Mouse (Mus musculus) cerebellum, postnatal 14 days (tissue): ENCODE data around the gene Nf1.
A peak's percentile ranks its signal among the peaks of the same experiment; 100 is the strongest.

Source experiments
- DNase-seq, 2 experiments: peaks; one replicate each; pipeline ENCODE4 v3.0.0; 2021; ENCODE audit warnings: mixed read lengths in 2 of 2

Gene Nf1

DNA sequence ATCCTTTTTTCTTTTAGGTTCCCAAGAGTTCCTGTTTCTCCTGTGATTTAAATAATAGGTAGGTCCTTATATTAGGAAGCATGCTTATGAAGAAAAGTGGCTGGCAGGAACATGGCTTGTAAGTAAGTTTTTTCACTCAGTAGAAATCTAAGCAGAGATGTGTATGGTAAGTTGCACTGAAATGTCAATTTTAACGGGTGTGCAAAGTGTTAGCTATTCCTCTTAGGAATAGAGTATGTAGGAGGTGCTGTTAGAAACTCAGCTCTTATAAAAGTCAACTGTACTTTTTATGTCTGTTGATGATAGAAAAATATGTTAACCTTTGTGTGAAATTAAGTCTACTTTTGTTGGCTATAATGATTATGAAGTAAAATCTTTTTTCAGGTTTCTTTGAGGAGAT is 128.6 kb downstream of the Nf1 start:
- no peak for DNase-seq

DNA sequence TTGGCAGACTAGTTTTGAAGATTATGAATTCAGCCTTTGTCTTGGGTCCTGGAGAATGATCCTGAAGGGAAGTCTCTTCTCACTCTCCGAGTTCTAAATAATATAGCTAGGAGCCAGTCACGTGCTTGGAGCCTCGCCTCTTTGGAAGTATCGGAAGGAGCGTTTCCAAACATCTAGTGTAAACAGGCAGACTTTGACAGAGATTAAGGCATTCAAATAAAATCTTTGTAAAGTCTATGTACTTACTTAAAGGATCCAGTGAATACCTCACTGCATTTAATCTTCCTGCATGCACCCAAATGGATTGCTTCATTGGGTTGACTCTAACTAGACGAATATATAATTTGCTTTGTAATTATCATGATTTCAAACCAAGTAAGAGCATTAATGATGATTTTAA is 143.9 kb downstream of the Nf1 start:
- no peak for DNase-seq

DNA sequence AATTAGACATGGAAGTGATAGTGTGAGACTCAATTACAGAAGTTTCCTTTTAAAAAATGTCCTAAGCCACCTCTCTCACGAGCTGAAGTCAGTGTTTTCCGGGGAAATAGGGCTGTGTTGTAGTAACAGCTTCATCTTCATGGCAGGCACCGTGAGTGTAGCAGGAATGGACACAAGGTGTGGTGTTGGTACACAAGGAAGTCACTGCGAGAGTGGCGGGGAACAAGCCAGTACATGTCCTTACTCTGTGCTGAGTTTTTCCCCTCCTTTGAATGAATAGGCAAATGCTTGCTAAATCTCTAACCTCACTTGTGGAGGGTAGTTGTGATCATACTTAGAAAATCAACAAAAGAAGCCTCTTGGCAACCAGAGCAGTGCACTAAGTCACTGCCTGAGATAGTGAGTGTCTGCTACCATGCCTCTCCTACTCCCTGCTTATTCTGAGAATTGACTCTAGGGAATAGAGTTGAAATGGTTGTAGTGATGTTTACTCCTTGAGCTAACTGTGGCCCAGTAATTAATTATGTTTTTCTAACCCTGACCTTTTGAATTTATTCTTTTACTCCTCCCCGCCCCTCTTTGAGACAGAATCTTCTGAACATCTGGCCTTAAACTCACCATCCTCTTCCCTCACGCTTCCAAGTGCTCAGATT is 144.5 kb downstream of the Nf1 start:
- DNase-seq = no peak

DNA sequence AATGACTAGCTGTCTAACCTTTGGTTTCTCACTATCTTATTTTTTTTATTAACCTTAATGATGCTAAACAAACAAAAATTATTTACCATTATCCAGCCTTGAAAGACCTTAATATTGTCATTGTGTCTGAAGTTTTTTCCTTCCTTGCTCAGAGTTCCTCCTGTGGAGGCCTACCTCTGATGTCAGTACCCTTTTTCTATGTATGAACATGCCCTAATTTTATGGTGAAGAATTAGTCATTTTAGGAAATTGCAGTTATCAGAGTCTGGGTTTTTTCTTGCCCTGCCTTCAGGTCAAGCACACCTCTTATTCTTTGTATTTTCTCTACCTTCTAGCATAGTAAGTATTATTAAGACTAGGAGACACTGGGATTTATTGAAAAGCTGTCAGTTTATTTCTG is 145.2 kb downstream of the Nf1 start:
- DNase-seq = no peak

DNA sequence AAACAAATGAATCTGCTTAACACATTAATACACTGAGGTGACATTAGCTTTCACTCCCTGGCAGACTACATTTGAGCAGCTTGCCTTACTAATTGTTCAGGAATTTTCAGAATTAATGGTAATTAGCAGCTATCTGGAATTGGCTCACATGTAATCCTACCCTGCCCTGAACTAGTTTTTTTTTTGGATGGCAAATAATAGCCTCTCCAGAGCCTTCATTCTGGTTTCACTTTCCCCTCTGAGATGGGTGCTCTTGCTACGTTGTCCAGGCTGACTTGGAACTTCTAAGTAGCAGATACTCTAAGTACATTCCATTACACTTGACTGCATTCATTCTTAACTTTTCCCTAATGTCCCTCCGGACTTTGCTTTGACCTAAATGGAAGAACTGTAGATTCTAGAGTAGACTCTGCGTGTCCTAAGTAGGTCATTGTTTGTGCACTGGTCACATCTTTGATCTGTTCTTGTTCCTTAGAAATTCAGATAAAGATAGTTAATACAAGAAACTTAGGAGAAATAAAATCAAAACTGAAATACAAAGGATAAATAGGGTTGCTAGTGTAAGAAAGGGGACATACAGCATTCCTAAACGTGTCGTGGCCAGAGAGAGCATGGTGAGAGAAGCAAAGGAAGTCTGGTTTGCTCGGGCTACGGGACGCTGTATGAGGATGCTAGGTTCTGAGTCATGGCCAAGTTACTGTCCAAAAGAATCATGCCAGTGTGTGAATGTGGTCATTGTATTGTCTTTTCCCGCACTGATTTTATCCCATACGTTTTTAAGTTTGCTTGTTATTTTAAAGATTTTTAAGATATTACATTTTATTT is 155.7 kb downstream of the Nf1 start:
- DNase-seq = peak in 1 of 2 experiments; percentile 19

DNA sequence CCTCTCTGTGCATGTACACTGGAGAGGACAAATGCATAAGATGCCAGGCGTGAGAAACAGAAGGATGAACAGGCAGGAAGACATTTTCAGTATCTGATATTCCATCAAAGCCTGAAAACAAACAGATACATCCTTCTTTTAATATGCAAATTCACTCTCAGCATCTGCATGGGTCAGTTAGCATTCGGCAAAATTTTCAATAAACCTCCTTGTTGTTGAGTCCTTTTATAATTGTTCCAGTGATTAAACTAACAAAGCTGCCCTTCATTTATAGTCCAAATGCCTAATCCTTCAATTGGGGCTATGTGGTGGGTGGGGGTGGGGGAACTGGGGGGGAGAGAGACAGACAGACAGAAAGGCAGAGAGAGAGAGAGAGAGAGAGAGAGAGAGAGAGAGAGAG is 163.4 kb downstream of the Nf1 start:
- no peak for DNase-seq

DNA sequence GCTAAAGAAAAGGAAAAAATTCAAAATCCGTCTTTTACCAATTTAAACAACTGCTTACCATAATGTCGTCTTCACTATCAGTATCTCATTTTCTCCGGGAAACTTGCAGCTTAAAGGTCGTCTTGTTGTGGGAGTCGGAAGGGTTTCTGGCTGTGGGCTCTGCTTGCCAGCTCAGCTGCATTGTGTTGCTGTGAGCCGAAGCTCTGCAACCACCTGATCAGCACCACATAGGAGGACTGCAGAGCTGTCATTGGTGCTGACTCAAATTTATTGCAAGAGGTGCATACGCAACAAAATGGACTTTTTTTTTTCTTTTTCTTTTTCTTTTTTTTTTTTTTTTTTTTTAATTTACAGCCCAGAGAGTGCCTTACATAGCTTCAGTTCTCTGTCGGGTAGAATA is 164.4 kb downstream of the Nf1 start, which contains the start of gene Omg:
Omg (minus strand) TSS at position 240 of the 400 bp plus-strand sequence.
- peak; percentile 14 to 18 for DNase-seq

DNA sequence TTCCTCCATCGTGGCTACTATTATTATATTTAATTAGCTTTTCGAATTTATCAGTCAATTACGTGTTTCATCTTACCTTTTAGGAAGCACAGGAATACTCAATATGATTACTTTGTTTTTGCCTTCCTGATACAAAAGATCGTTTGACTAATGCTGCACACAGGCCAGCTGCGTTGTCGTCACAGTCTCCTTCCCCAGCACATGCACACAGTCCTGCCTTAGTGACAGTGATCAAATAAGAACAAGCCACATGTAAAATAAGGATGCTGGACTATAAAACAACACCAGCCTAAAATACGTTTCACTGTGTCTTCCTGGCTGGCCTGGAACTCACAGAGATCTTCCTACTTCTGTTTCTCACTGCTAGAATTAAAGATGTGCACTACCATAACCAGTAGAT is 165.0 kb downstream of the Nf1 start:
- no peak for DNase-seq

DNA sequence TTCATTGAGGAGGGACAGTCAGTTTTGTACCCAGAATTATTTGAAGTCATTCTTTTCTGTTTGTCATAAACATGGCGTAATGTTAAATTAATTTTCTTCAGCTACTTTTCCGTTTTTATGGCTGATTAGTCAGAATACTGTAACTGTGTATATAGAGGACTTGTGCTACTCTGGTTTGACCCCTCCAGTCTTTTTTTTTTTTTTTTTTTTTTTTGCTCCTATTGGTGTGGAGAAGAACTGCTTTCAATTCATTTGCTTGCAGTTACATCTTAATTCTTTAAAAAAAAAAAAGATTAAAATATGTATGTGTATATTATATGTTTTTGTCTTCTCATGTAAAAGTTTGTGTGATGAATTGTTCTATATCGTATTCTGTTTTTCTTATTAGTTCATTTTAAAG is 172.5 kb downstream of the Nf1 start:
- no peak for DNase-seq

DNA sequence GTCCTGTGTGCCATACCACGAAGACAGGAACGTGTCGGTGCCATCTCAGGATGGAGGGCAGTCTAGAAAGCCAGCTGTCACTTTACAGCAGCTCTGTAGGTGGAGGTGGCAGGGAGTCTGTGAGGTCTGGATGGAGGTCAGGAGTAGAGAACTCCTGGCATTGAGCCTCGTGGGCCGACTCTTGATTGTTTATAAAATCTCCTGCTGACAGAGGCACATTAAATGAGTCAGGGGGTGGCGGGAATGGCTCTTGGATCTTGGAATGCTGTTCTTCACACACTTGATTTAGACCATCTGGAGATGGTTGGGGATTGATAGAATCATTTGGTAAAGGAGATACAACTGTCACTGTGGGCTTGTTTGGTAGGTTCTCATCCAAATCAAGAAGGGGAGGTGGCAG is 175.8 kb downstream of the Nf1 start:
- DNase-seq = peak; percentile 19 to 23

DNA sequence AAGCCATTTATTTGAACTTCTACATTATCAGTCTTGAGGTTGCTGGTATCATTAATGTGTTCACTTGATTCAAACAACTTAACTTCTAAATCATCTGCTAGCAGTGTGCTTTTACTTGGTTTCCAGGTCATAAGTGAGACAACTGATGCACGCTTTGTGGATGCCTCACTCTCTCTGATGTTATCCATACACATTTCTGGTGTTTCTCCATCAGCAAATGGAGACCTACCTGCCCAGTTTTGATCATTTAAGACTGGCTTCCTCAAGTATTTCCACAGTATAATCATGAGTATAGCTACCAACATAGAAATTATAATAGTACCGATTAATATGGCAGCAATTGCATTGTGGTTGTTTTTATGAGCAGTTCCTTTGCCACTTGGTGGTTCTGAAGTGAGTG is 176.3 kb downstream of the Nf1 start:
- no peak for DNase-seq

DNA sequence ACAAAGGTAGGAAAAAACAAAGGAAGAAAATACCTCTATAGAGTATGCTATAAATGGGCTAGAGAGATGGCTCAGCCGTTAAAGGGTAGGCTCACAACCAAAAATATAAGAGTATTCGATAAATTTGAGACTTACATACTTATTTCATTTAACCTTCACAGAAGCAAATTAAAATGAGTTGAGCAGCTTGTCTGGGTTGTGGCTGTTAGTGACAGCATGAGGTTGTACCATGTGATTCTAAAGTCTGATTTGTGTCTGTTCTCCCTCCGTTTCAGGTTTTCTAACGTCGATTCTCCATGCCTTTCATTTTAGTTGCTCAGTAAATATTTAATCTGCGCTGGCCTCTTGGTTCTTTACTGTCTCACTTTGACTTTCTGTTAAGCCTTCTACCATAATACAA is 179.8 kb downstream of the Nf1 start:
- DNase-seq = no peak

DNA sequence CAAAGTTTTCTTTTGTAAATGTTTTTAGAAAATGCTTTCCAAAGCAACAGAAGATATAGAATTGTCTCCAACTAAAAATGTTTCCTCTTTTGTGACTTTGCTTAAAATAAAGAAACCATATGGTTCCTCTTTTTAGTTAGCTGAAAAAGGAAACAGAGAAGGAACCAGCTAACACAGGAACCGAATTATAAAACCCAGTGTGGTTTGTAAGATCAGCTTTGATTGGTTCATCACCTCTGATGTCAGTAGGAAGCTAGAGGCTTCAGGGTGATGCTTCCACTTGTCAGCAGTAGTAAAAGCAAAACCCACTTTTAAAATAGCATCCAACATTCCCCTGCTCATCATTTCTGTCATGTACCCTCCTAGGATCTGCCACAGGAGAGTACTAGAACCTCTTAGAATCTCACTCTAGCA is 180.4 kb downstream of the Nf1 start:
- DNase-seq = no peak

DNA sequence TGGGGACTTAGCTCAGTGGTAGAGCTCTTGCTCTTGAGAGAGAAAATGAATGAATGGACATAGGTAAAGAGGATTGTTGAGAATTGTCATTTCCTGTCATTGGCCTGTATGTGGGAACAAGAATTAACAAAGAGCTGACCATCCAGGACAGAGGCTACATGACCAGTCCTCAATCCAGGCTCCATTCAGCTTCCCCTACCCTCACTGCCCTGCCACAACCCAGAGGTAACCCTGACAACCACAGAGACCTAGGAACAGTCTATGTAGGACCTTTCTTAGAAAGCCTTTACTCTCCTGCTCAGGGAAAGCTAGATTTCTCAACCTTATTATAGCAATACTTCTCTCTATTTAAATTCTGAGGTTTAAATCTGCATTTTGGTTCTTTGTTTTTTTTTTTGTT is 181.3 kb downstream of the Nf1 start:
- no peak for DNase-seq

DNA sequence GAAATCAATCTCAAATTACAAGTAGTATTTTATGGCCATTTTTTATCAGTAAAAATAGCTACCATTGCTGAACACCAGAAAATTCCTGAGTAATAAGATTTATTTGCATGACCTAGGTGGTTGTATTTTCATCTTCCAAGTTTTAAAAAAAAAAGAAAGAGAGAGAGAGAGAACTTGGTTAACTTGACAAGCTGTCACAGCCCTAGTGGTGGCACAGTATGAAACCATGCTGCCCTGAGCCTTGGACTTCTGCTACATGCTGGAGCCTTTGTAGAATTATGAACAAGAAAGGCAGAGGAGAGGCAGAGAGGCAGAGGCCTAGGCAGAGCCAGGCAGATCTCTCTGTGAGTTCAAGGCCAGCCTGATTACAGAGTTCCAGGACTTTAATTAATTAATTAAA is 182.4 kb downstream of the Nf1 start:
- DNase-seq = no peak

DNA sequence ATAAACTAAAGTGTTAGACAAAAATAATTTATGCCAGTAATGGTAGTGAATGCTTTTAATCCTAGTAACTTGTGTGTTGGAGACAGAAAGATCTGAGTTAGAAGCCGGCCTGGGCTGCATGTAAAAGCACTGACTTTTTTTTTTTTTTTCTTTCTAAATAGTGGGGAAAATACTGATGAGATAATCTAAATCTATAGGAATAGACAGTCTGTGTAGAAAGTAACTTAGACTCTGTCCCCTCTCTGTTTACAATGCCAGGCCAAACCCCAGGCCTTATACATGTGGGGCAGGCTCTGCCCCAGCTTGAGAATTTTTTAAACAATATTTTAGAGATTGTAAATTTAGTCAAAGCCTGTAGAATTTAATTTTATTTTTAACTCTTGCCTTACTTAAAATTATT is 183.5 kb downstream of the Nf1 start:
- no peak for DNase-seq

DNA sequence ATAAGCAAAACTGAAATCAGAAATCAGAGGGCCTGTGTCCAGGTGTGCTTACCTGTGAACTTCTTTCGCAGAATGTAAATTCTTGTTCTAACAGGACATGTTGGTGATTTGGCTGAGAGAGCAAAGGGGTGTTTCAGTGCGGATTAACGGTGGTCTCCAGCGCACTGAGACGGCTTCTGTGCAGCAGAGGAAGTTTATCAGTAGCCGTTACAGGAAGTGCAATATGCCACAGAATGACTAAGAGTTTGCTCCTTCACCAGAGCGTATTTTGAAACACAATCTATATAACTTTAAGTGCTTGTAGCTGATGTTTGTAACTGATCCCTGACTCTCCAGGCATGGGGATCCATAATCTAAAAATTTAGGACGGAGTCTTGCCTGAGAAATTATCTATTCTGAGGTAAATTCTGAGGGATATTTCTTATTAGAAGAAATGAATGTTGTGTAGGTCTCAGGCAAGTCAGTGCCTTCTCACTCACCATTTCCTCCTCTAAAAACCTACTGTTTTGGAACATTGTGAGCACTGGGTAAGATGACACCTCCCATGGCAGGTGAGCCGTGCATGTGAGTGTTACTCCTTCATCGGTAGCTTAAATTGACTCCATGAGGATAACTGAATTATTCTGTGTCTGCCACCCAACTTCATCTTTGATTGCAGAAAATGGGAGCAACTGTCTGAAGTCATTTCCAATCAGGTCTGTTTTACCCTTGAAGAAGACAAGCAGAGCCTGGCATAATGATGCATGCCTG is 184.2 kb downstream of the Nf1 start, which contains the start of gene Evi2b:
Evi2b (minus strand) TSS at position 203 of the 750 bp plus-strand sequence.
- DNase-seq = no peak

DNA sequence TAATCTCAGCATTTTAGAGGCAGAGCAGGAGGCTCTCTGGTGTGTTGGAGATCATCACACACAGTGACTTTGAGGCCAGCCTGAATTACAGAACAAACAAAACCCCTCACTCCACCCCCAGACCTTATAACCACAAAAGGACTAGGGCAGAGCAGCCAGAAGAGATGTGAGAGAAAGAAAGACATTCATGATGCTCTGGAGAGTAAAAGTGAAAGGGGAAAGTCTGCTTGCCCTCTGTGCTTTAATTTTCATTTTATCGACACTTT is 184.8 kb downstream of the Nf1 start:
- no peak for DNase-seq

DNA sequence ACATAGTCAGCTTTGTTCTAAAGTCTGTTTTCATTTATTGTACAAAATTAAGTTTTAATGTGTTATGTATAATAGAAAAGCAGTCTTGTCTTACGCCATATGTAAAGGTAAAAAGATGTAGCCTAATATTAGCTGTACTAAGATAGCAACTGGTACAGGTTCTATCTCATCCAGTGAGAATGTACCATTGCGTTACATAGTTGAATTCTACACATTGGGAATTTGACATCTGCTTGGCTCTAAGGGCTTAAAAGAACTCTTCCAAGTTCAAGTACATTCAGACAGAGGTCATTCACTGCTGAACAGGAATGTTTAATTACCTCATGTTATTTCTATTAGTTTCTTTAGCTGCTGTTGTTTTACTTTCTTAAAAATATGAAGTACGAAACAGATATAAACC is 187.1 kb downstream of the Nf1 start:
- no peak for DNase-seq

DNA sequence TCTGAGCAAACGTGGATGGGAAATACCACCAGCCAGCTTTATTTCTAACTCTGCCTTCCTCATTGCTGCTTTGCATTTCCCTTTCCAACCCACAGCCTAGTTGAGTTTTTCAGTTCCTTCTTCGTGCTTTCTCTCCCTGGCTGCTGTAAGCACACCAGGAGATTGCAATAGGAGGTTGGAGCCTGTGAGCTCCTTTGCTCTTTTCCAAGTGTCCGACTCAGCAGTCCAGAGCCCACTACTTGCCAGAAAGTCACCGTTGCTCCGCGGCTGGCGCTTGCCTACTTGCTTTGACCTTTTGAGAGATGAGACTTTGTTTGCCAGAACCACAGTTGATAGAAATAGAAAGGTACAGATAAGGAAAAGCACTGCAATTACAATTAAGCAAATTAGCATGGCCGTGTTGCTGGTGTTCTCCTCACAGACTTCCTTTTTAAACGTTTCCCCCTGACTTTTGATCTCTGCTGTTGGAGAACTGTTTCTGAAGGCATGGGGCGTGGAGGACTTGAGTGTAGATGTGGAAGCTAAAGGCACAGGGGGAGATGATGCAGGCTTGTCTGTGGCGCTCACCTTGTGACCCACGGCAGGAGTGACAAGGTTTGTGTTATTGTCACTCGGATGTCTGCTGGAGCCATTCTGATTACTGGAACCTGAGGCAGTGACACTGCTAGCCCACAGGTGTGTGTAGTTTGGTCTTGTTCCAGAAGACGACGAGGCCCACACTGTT is 187.7 kb downstream of the Nf1 start:
- no peak for DNase-seq

DNA sequence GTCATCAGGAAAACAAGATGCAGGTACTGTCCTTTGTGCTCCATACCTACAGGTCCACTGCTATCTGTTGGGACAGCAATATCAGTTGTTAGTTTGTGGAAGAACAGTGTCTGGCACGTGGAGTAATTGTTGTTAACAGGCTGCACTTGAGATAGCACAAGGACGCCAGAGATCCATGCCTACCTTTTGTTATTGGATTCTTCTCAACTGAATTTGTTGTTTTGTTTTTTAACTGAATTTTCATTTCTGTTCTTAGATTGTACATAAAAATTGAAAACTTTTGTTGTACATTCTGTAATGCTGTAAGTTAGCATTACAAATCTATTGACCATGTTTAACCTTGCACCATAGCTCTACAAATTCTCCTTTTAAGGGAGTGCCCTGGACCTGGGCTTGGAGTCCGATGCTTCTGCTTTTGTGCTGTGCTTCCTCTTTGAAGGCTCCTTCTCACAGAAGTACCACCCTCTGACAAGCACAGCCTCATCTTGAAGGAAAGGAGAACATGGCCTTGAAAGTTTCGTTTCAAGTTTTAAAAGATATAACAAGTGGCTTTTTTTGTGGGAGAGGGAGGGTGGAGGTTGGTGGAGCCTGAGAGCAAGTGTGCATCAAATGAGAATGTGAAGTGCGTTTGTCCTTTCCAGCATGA is 188.4 kb downstream of the Nf1 start:
- DNase-seq = no peak

DNA sequence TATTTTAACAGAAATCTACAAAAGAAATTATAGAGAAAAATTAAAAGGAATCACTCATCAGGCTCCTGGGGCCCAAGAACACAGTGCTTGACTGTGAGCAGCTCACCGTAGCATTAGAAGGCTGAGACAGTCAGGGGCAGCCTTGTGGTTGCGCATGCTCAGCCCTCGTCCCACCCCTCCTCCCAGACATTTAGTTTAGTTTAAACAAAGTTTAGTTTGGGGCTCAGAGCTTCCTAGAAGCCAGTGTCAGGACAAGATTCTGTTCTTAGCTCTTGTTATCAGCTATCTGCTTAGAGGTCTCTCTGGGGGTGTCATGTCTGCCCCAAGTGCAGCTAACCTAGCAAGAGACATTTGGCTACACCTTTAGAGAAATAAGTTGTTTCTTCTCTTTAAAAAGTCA is 189.1 kb downstream of the Nf1 start:
- no peak for DNase-seq

DNA sequence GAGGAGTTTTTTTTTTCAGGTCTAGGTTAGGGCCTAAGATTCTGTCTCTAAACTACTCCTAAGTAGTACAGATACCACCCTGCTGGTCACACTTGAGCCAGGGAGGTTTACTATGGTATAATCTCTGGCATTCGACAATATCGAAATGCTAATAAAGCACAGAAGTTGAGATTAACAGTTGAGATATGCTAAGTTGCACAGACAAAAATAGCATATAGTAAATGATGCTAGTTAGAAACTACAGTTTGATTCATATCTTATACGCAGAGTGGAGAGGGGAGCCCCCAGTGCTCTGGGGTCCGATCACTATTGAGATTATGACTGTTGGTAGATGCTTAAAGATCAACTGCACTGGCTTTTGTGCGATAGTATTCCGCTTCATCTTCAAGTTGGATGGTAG is 189.7 kb downstream of the Nf1 start:
- DNase-seq = no peak
